Mouse (Mus musculus): ENCODE data around the gene Rtn1.
A peak's percentile ranks its signal among the peaks of the same experiment; 100 is the strongest.

DNA sequence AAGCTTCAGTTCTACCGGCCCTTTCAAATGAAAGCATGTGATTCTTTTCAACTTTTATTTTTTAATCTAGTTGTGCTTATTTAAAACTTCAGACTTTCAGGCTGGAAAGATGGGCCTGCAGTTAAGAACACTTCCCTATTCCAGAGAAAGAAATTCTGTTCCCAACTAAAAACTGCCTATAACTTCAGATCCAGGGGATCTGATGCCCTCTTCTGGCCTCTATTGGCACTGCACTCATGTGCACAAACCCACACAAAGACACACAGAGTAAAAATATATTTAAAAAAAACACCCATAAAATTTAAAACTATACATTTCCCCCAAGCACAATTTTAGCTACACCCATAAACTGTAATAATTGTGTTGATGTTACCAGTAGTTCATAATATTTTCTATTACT is 163.9 kb downstream of the Rtn1 start:
- no peak for TF ChIP-seq POLR2A (IDR thresholded peaks at IDR 0.05; ENCODE audit: borderline replicate concordance, extremely low read depth, insufficient read depth, insufficient read length, poor library complexity, severe bottlenecking)
- peak; percentile 21; the same call in 1 of the 2 replicates for TF ChIP-seq CTCF (IDR thresholded peaks at IDR 0.05; ENCODE audit: borderline replicate concordance, extremely low read depth, insufficient read depth, insufficient read length)
